Mouse (Mus musculus) lung, adult 2 months (tissue): ENCODE measurements around the gene Uroc1. TPM values are rescaled to one million over a fixed set of nuclear protein-coding genes. Genes with fewer than 3 reads are reported as not detected.

Experiments used
- DNase-seq: peaks from one replicate; pipeline ENCODE4 v3.0.0; 2022
- H3K4me1 ChIP-seq: fragments of 200-500 bp; 2 replicates; pipeline ENCODE4 v1.6.1; 2011; ENCODE audit warnings: low read length; ENCODE audit not compliant: control insufficient read depth, insufficient read depth
- H3K4me3 ChIP-seq: fragments of 200-500 bp; replicated peaks from 2 replicates; pipeline ENCODE3; 2011; ENCODE audit warnings: low read depth, mild to moderate bottlenecking, control low read depth, low read length; ENCODE audit errors: extremely low read depth
- CTCF ChIP-seq: fragments of 200-500 bp; IDR thresholded peaks from 2 replicates; pipeline ENCODE4 v1.5.1; 2011; ENCODE audit warnings: mild to moderate bottlenecking, low read length, control low read depth; ENCODE audit not compliant: insufficient read depth
- POLR2A ChIP-seq: fragments of 200-500 bp; IDR thresholded peaks from 2 replicates; pipeline ENCODE4 v1.6.1; 2011; ENCODE audit warnings: low read depth, mild to moderate bottlenecking, control low read depth, low read length, borderline replicate concordance; ENCODE audit errors: extremely low read depth
- WGBS: fragments of 180-500 bp; shearing (Covaris S2); methylation state at CpG from one replicate; pipeline ENCODE4 v1.1.7; 2018; 5-methylcytosine and 5-hydroxymethylcytosine counted together
- polyA plus RNA-seq: library from polyadenylated mRNA; depleted of rRNA; stranded (reverse); fragments of >200 nt; gene quantifications from 2 replicates; pipeline ENCODE4 v1.2.3, GENCODE M21; 2012; rRNA removed

Uroc1 gene
- polyA plus RNA-seq, 1 experiment, result 0.12 TPM

- no peak for DNase-seq
- Histone ChIP-seq H3K4me1 (peaks cover 12% of the 10 kb centered on the region), H3K4me3 (no peak overlapping the region)
- WGBS, result 59% methylated on average over 4 of the region's 4 CpGs
- TF ChIP-seq CTCF (no peak), POLR2A (no peak)
These were observed 41.6 kb downstream of the Uroc1 start for GRCm38 (mm10) chr6:90374647-90375046.

GRCm38 (mm10) chr6:90377708-90378107 lies 44.6 kb downstream of the Uroc1 start:
- no peak for DNase-seq
- no peak for TF ChIP-seq CTCF
- no peak for TF ChIP-seq POLR2A

GRCm38 (mm10) chr6:90381465-90381864 lies 48.4 kb downstream of the Uroc1 start:
- TF ChIP-seq CTCF (no peak), POLR2A (no peak)
- H3K4me3 ChIP-seq, result no peak overlapping the region
- no peaks in the 10 kb centered on the region for H3K4me1 ChIP-seq
- 84% methylated on average over 2 of the region's 2 CpGs for WGBS
- no peak for DNase-seq

More at GRCm38 (mm10) chr6:90377708-90378107, 44.6 kb downstream of the Uroc1 start:
- no peak overlapping the region for H3K4me3 ChIP-seq
- WGBS, result 85% methylated on average over 2 of the region's 2 CpGs
- H3K4me1 ChIP-seq, result no peaks in the 10 kb centered on the region

GRCm38 (mm10) chr6:90390629-90391028 lies 57.5 kb downstream of the Uroc1 start:
- H3K4me1 ChIP-seq, result no peaks in the 10 kb centered on the region
- no peak for DNase-seq
- H3K4me3 ChIP-seq, result no peak overlapping the region
- TF ChIP-seq CTCF, result no peak
- TF ChIP-seq POLR2A, result no peak
- 83% methylated on average over 4 of the region's 4 CpGs for WGBS

GRCm38 (mm10) chr6:90393948-90394347 lies 60.9 kb downstream of the Uroc1 start:
- DNase-seq, result no peak
- no peaks in the 10 kb centered on the region for H3K4me1 ChIP-seq
- H3K4me3 ChIP-seq, result no peak overlapping the region
- WGBS, result 54% methylated on average over 3 of the region's 3 CpGs
- TF ChIP-seq POLR2A (no peak), CTCF (no peak)

GRCm38 (mm10) chr6:90395751-90396150 lies 62.7 kb downstream of the Uroc1 start:
- no peak for DNase-seq
- H3K4me3 ChIP-seq, result no peak overlapping the region
- TF ChIP-seq CTCF, result no peak
- WGBS, result 91% methylated on average over 2 of the region's 2 CpGs
- no peaks in the 10 kb centered on the region for H3K4me1 ChIP-seq

GRCm38 (mm10) chr6:90397291-90397690 lies 64.2 kb downstream of the Uroc1 start:
- WGBS, result 70% methylated on average over 3 of the region's 3 CpGs
- TF ChIP-seq POLR2A, result no peak
- TF ChIP-seq CTCF, result no peak
- DNase-seq, result no peak
- no peaks in the 10 kb centered on the region for H3K4me1 ChIP-seq
- no peak overlapping the region for H3K4me3 ChIP-seq

- TF ChIP-seq CTCF (no peak), POLR2A (no peak)
These were observed 75.5 kb downstream of the Uroc1 start for GRCm38 (mm10) chr6:90408632-90409031.

GRCm38 (mm10) chr6:90410972-90411371 lies 77.9 kb downstream of the Uroc1 start:
- no peak for TF ChIP-seq POLR2A
- TF ChIP-seq CTCF, result no peak
- 72% methylated on average over 1 of the region's 1 CpGs for WGBS
- no peak overlapping the region for H3K4me3 ChIP-seq

More at GRCm38 (mm10) chr6:90408632-90409031, 75.5 kb downstream of the Uroc1 start:
- Histone ChIP-seq H3K4me1 (no peaks in the 10 kb centered on the region), H3K4me3 (no peak overlapping the region)
- DNase-seq, result no peak

GRCm38 (mm10) chr6:90411926-90412325 lies 78.8 kb downstream of the Uroc1 start:
- TF ChIP-seq POLR2A, result no peak
- no peak for TF ChIP-seq CTCF
- no peak for DNase-seq
- H3K4me3 ChIP-seq, result no peak overlapping the region
- 82% methylated on average over 7 of the region's 7 CpGs for WGBS
- no peaks in the 10 kb centered on the region for H3K4me1 ChIP-seq

More at GRCm38 (mm10) chr6:90410972-90411371, 77.9 kb downstream of the Uroc1 start:
- DNase-seq, result no peak
- H3K4me1 ChIP-seq, result no peaks in the 10 kb centered on the region

Other genes starting within 250 kb of the Uroc1 start
- gene Vmn1r50, start 231.9 kb upstream of the Uroc1 start, polyA plus RNA-seq, result not detected in 2 replicates
- gene Vmn1r51, start 210.7 kb upstream of the Uroc1 start, polyA plus RNA-seq, result not detected in 2 replicates
- gene Vmn1r52, start 158.5 kb upstream of the Uroc1 start, polyA plus RNA-seq, result not detected in 2 replicates
- gene V1ra8, start 130.5 kb upstream of the Uroc1 start, polyA plus RNA-seq, result not detected in 2 replicates
- 0.10 and 0.34 TPM in 2 replicates for gene Vmn1r53, start 108.8 kb upstream of the Uroc1 start, polyA plus RNA-seq
- not detected in 2 replicates for gene Vmn1r54, start 87.0 kb upstream of the Uroc1 start, polyA plus RNA-seq
- not detected in 2 replicates for gene BC048671, start 32.1 kb upstream of the Uroc1 start, polyA plus RNA-seq
- gene Chst13, start 8.1 kb upstream of the Uroc1 start, polyA plus RNA-seq, result 0.28 and 0.53 TPM in 2 replicates
- gene Zxdc, start 36.2 kb downstream of the Uroc1 start, polyA plus RNA-seq, result 20.3 and 37.6 TPM in 2 replicates
- gene Cfap100, start 95.5 kb downstream of the Uroc1 start, polyA plus RNA-seq, result 5.6 and 8.0 TPM in 2 replicates
- 55.7 and 145 TPM in 2 replicates for gene Klf15, start 129.3 kb downstream of the Uroc1 start, polyA plus RNA-seq
- gene Aldh1l1, start 153.1 kb downstream of the Uroc1 start, polyA plus RNA-seq, result 14.7 and 17.9 TPM in 2 replicates